Mouse (Mus musculus): ENCODE results near the gene Nipsnap3b.

Gene Nipsnap3b

DNA sequence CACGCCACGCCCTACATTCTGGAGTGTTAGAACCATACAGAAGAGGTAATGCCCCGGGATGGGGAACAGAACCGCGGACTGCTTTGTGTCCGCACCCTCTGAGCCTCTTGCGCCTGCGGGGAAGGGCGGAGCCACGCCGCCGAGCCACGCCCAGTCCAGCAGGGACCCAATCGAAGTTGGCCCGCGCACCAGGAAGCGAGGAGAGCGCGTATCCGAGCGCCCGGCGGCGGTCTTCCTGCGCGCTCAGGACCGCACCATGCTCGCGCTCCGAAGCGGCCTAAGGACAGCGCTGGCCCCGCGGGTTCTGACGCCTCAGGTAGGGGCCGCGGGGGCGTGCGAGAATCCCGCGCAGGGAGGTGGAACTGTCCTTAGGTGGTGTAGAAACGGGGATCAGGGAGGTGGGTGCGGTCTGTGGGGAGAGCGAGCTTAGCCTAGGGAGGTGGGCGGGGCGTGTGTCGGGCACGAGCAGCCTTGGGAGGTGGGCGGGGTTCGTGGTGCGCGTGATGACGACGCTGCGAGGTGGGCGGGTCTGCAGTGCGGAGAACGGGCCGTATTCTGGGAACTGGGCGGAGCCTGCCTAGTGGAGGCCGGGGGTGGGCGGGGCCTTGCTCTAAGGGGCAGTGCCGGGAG lies at the start of gene Nipsnap3b:
Nipsnap3b (plus strand) TSS at position 149 of the 630 bp plus-strand sequence.
- peak; percentile 98 for DNase-seq (ENCODE audit: low spot score)

DNA sequence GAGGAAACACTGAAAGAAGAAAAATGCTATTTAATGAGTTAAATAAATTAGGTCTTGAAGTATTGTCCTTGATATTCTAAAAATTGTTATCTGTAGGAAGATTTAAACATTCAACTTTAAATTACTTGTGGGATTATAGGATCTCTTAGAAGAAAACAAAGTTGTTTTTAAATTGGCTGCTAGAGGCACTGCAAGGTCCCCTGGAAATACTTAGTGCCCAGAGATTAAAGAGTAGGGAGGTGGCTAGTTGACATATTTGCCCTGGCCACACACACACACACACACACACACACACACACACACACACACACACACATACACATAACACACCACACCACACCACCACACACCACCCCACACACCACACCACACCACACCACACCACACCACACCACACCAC lies 47.4 kb upstream of the Nipsnap3b start, which contains the start of gene Olfr270:
Olfr270 (plus strand) TSS at position 301 of the 400 bp plus-strand sequence.
- DNase-seq (ENCODE audit: low spot score) = no peak

DNA sequence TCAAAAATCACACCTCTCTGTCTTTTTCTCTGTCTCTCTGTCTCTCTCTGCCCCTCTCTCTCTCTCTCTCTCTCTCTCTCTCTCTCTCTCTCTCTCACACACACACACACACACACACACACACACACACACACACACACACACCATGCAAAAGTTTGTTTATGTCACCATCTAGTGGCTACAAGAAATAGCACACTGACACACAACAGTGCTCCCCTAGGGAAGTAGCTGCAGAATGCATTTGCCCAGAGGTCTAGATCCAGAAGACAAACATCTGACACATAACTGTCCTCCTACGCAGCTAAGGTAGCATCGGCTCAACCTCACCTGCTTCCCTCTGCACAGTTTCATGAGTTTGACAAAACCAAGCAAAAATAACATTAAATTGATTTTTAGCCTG lies 26.5 kb upstream of the Nipsnap3b start:
- peak; percentile 21 for DNase-seq (ENCODE audit: low spot score)

DNA sequence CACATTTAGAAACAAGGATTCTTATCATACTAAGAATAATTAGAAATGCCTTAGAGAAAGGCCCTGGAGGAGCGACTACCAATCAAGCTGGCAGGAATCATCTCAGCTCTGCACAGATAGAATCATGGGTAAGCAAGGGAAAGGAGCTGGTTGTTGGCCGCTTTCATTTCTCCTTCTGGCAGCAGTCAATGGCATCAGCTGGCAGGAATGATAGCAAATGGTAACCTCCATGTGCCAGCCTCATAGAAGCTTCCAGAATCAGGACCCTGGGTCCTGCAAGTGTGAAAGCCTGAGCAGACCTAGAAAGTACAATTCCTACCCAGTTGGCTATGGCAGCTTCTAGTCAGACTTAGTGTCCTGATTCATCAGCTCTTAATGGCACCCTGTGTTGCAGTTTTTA lies 25.4 kb upstream of the Nipsnap3b start:
- DNase-seq (ENCODE audit: low spot score) = no peak

DNA sequence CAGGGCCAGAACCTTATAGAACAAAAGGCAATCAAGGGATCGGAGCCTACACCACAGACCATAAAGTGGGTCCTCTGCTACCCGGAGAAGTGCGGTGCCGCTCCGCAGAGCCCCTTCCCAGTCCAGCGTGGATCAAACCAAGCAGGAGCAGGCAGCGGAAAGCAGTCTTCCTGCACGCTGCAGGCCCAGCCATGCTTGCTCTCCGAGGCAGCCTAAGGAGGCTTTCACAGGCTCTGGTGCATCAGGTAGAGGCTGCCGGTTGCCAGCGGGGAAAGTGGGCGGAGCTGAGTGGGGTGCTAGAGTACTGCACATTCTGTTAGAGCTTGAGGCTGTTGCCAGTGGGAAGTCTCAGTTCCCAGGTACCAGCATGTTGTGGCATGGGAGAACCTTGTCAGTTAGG lies 22.4 kb upstream of the Nipsnap3b start, which contains the start of gene Nipsnap3a:
Nipsnap3a (plus strand) TSS at position 25 of the 400 bp plus-strand sequence.
- no peak for DNase-seq (ENCODE audit: low spot score)

DNA sequence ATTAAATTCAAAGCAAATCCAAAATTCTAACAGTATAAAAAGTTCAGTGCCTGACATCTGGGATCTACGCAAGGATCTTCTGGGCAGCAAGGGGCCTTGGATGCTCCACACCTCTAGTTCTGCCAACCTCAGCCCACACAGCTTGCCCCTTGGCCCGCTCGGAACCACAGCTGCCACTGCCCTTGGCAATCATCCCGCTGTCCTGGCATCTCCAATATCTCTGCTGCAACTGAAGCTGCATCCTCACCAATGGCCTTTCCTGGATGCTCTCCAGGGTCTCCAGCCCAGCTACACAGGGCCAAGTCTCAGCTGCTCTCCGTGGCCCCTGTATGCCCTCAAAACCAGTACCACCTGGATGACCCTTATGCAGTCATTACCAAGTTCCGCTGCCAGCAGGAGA lies 12.2 kb upstream of the Nipsnap3b start:
- DNase-seq (ENCODE audit: low spot score) = no peak

DNA sequence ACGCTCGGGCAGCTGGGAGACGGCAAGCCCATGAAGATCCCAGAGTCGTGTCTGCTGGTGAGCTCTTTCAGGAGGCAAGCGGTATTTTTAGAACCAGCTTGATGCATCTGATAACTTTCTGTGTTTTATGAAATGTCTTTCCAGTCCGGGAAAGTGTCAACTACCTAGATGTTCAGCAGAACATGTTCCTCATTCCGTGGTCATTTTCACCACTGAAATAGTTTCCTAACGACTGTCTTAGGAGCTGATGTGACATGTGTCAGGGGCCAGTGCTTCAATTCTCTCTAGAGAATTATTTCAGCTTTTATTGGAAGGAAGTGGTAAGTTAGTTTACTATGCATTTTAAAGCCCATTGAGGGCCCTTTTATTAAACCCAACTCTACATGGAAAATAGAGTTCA lies 11.5 kb upstream of the Nipsnap3b start:
- no peak for DNase-seq (ENCODE audit: low spot score)

DNA sequence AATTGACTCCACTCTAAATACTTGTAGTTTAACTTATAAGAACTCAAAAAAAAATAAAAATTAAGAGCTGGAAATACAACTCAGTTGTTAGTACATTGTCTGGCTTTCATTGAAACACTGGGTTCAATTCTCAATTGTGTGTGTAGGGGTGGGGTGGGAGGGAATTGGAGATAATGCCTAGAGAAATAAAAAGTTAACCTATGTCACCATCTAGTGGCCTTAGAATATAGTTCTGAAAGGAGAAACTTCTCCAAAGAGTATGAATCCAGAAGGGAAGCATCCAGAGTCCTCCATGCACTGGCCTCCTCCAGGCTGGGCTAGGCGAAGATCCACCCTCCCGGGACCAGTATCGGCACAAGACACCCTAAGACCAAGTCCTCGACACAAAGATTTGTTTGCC lies 2.5 kb upstream of the Nipsnap3b start:
- DNase-seq (ENCODE audit: low spot score) = no peak

DNA sequence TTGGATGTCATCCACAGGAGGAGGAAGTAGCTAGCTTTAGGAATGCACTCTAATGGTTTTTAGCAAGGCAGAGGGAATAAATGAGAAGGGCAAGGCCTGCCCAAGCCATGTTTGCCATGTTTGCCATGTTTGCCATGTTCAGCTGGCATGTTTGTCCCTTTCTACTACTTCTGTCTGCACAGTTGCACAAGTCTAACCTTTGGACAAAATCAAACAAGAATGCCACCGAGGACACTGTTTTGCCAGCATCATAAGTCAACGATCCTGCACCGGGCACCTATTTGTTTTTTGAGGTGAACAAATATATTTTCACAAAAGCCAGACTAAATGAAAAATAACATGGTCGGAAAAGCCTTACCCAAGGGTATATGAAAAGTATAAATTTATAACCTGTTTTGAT lies 1.8 kb upstream of the Nipsnap3b start:
- no peak for DNase-seq (ENCODE audit: low spot score)

DNA sequence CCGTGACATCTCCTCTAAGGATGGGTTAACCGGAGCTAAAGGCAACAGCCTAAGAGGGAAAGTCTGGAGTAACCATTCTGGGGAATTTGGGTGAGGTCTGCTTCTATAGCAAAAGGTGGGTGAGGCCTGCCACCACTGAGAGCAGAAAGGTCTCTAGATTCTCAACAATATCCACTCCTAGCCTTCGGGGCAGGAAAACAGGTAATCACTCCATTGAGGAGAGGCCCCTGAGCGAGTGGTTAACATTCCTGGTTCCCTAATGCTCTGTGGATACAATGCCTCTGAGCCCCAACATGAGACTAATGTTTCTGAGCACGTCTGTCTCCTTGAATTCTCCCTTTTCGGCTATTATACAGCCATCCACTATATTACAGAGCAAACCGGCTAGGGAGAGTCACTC lies 2.7 kb downstream of the Nipsnap3b start:
- no peak for DNase-seq (ENCODE audit: low spot score)

DNA sequence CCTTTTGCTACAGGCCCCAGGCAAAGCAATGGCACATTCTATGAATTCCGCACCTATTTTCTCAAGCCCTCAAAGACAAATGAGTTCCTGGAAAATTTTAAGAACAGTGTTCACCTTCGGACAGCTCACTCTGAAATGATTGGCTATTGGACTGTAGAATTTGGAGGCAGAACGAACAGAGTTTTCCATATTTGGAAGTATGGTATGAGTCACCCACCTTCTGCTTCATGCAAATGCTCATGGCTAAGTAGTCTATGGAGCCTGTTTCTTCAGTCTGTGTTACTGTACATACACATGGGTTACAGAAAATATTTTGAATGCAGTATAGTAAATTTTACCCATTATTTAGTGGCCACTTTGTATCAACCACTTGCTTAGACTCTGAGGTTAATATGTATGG lies 3.3 kb downstream of the Nipsnap3b start:
- no peak for DNase-seq (ENCODE audit: low spot score)

DNA sequence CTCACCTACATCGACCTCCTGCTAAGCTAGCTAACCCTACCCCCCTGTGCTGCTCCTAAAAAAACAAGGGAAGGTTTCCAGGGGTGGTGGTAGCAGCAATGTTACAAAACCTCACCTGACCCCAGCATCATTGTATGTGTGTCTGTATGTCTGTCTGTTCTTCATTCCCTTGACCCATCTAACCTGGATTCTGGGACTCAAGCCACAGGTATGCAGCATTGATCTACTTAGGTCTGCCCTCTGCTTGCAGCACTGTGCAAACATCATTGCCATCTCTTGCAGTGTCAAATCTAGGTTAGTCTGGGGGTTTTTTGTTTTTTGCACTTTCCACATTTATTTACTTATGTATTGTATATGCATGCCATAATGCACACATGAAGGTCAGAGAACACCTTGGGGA lies 6.7 kb downstream of the Nipsnap3b start:
- DNase-seq (ENCODE audit: low spot score) = no peak

DNA sequence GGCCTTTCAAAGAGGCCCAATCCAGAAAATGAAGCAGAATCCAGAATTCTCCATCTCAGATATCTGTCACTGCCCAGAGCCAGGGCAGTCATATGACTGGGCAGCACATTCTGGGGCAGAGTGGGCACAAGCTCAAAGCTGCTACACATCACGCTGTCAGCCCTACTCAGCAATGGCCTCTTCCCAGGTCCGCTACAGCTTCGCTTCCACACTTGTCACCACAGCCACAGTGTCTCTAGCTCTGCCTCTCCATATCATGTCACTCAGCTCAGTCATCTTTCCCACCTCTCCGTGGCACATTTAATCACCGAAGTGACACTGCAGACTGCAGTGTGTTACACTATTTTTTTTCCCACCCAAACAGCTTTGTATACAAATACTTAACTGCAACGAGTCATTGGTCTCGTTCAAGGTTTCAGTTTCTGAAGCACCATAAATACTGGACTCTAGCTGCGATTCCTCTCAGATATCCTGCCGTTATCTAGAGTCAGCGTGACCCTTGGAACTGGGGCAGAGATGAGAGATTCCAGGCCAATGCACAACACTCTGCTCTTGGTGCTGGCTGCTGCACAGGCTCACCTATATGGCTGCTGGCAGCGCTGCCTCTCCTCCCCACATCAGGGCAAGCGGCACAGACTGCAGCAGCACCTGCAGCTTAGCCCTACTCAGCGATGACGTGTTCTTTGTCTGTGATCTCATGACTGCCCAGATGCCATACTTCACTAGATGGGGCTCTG lies 11.7 kb downstream of the Nipsnap3b start:
- DNase-seq (ENCODE audit: low spot score) = no peak

DNA sequence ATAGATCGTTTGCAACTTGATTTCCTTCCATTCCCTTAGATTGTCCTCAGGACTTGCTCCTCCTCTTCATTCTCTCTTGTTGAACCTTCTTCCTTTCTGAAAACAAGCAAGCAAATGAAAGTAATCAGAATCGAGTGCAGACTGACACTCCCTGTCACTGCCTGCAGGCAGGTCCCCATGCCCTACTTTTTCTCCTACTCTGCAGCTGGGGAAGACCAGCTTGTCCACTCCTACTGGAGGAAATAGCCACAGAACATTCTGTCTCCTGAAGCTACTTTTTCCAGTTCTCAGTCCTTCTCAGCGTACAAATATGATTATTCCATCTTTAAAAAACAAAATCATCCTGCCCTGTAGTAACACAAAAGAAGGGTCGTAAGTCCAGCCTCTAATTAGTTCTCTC lies 12.7 kb downstream of the Nipsnap3b start:
- DNase-seq (ENCODE audit: low spot score) = no peak

DNA sequence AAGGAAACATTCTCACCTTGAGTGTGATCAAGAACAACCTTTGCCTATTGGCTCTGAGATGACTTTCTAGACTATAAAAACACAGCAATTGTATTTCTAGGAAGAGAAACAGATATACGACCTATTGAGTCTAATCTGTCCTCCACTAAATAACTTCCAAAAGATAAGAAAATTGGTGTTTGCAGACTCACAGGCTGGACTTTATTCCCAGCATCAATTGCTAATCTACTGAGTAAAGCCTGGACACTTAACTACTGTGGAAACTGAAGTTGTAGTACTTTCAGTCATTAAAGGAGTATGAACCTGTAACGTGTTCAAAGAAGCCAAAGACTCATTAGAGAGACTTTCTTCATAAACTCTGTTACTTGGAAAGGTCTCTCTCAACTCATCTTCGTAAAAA lies 16.1 kb downstream of the Nipsnap3b start:
- DNase-seq (ENCODE audit: low spot score) = no peak

DNA sequence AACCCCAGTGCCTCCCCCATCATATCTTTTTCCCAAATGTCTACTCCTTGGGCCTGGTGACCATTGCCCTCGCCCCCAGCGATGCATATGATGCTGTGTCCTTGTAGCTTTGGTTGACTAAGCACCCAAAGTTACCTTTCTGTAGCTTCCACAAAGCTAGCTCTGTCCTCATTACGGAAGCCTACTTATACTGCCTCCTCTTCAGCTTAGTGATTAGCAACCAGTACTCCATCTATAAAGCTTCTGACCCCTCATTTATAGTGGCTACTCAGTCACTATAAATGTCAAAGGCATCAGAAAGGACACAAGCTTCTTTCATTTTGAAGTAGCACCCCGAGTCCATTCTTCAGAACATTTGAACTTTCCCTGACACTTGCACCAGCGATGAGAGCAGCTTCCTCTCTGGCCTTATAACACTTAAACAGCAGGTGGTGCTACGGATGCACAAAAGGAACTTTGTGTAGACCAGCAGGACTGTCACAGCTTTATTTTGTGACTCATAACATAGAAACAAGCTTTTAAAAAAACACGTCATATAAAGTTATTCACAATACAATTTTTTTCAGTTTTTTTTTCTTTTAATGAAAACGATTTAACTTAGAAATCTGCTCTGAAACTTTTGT lies 18.8 kb downstream of the Nipsnap3b start:
- DNase-seq (ENCODE audit: low spot score) = no peak

DNA sequence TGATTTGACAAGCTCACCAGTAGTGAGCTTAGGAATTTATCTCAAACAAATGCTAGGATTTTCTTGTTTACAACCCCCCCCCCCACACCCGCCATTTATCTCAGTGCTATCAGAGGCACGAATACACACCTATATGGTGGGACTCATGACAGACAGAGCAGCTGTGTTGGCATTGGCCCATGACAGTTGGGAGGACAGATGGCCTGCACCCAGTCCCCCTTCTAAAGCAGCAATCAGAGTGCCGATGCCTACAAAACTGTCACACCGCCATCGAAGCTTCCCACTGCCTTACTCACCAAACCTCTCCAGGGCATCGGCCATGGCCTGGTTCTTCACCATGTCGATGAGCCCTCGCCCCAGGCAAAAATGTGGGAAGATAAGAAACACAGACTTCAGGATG lies 32.1 kb downstream of the Nipsnap3b start:
- DNase-seq (ENCODE audit: low spot score) = peak; percentile 41

DNA sequence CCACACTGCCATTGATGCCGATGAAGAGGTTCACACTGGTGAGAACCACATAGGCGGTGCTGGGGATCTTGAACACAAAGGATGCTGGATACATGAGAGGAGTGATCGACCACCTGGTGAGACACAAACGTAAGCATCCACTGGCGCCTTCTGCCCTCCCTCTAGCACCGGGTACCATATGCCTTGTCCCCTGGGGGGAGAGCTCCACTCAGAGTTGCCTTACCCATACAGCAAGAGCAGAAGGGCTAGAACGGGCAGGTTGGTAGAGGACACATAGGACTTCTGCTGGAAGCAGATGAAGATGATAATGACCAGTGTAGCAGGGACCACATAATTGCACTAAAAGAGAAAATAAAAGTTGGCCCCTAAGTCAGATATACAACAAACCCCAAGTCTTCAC lies 34.1 kb downstream of the Nipsnap3b start:
- DNase-seq (ENCODE audit: low spot score) = no peak

DNA sequence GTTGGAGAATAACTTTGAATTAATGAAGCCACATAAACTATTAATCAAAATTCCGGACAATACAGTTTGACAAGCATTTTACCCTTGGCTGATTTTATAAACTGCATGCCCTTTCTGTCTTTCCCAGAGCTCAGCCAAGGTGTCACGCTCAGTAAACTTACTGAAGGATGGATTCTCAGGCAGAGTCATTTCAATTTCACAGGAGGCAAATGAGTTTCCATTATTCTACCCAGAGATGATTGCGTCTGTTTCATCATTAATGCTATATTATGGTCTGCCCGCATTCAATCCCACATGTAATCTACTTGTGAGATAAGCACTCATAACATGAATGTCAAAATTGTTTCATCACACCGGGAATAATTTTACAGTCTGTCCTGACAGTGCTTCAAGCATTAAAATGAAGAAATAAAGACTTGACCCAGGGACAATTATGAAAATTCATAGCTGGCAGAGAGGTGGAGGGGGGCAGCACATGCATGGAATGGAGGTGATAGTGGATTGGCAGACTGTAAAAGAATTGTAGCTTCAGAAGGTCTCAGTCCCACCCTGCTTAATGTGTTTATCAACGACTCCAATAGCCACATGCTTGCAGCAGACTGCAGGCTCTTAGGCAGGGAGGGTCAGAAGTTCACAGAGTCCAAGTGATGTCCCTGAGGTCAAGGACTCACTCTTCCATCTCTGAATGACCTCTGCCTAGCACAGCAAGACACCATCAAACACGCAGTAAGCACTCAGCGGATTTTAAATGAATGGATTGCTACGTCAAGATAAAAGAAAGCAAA lies 34.8 kb downstream of the Nipsnap3b start:
- no peak for DNase-seq (ENCODE audit: low spot score)

DNA sequence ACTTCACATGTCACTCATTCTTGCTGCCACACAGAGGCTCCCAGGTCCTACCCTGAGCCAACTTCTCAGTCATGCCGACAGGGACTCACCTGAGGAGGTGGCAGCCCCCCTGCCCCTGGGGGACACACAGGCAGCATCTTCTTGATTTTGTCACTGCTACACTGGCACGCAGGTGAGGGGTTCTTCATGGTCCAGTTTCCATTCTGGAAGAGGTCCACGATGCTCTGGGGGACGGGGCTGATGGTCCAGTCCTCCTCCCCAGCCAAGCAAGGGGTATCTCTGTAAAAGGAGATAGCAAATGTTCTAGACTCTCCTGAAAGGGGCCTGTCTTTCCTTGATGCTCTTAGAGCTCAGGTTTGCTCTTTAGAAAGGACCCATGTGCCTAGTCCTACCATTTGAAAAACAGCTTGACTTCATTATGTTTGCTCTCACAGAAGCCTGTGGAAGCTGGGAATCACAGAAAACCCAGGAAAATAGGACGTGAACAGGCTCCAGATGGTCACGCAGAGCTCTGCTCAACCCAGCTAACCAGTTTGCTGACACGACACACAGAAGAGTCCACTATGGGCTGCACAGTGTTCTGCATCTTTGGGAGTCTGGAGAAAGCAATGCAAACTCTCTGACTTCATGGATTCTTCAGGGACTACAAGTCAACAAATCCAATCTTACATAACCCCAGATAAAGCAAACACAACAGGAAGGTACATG lies 50.8 kb downstream of the Nipsnap3b start:
- no peak for DNase-seq (ENCODE audit: low spot score)

Data from layer of hippocampus, adult 11-12 months (tissue).